Mouse (Mus musculus) G1E (cell line): ENCODE results near the gene Gfi1b.

Source experiments
- CTCF ChIP-seq: IDR thresholded peaks from 2 replicates; pipeline ENCODE4 v1.5.1; 2012; ENCODE audit warnings: low read depth, low read length, inconsistent platforms, mixed read lengths
- GATA1 ChIP-seq: IDR thresholded peaks from 2 replicates; pipeline ENCODE4 v1.6.1; 2012; ENCODE audit warnings: borderline replicate concordance, low read length, inconsistent platforms, mixed read lengths
- GATA2 ChIP-seq: IDR thresholded peaks from 2 replicates; pipeline ENCODE4 v1.6.1; 2012; ENCODE audit warnings: low read depth, low read length, inconsistent platforms, borderline replicate concordance
- POLR2AphosphoS5 ChIP-seq: IDR thresholded peaks from 2 replicates; pipeline ENCODE4 v1.6.1; 2012; ENCODE audit warnings: low read depth, low read length, inconsistent platforms; ENCODE audit not compliant: insufficient replicate concordance
- TAL1 ChIP-seq: conservative IDR thresholded peaks from 2 replicates; pipeline ENCODE4 v1.6.1; 2012; ENCODE audit warnings: low read depth, low read length, inconsistent platforms, mixed read lengths

- TF ChIP-seq CTCF (no peak), TAL1 (no peak), GATA1 (no peak), POLR2AphosphoS5 (no peak), GATA2 (no peak)
Measured at GRCm38 (mm10) chr2:28621111-28621510, 671 bp downstream of the Gfi1b start.
